Mouse (Mus musculus): ENCODE measurements around the gene Rnf207. TPM values are rescaled to one million over a fixed set of nuclear protein-coding genes. Genes with fewer than 3 reads are reported as not detected.

Rnf207 gene
- polyA plus RNA-seq, 1 experiment from 2014 or later: 10.6 TPM

DNA sequence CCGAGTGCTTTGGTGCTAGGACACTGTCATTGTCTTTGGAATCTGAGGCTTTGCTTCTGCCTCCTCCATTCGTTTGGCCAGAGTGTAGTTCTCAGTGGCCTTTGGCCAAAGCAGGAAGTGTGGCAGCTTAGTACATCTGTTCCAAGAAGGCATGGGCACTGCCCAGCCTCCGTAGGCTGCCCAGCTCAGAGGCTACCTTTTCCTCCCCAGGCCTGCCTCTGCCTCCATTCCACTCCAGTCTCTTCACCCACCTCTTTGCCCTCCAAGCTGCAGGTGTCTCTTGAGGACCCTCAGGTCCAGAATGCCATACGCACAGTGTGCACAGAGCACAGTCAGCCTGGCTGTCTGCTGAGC is 54.6 kb downstream of the Rnf207 start:
- Histone ChIP-seq H3K9ac (ENCODE audit: low read depth, low read length) (no peak overlapping the region), H3K9me3 (ENCODE audit: control insufficient read depth, low read length) (no peaks in the 10 kb centered on the region), H3K4me3 (ENCODE audit: low read length) (no peak overlapping the region), H3K4me2 (ENCODE audit: low read length) (no peak overlapping the region; the same call in 1 of the 2 replicates), H3K4me1 (ENCODE audit: control insufficient read depth, insufficient read depth, low read depth, low read length) (peaks cover 24% of the 10 kb centered on the region), H3K27ac (ENCODE audit: low read depth, low read length) (peak overlapping the region; percentile 29; the same call in 1 of the 2 replicates), H3K27me3 (replicated peaks; ENCODE audit: control insufficient read depth, insufficient read depth, low read length) (no peaks in the 10 kb centered on the region), H3K36me3 (ENCODE audit: control insufficient read depth, insufficient read depth, low read length) (peaks cover 7% of the 10 kb centered on the region)
- no peak for ATAC-seq
- WGBS: 48% methylated on average over 4 of the region's 4 CpGs

- Histone ChIP-seq H3K27me3 (replicated peaks; ENCODE audit: control insufficient read depth, insufficient read depth, low read length) (no peaks in the 10 kb centered on the region), H3K4me1 (ENCODE audit: control insufficient read depth, insufficient read depth, low read depth, low read length) (peaks cover 24% of the 10 kb centered on the region), H3K4me2 (ENCODE audit: low read length) (no peak overlapping the region; the same call in 1 of the 2 replicates), H3K36me3 (ENCODE audit: control insufficient read depth, insufficient read depth, low read length) (peaks cover 7% of the 10 kb centered on the region), H3K27ac (ENCODE audit: low read depth, low read length) (no peak overlapping the region; the same call in 1 of the 2 replicates), H3K9me3 (ENCODE audit: control insufficient read depth, low read length) (no peaks in the 10 kb centered on the region), H3K9ac (ENCODE audit: low read depth, low read length) (no peak overlapping the region), H3K4me3 (ENCODE audit: low read length) (no peak overlapping the region)
- ATAC-seq: no peak
- WGBS: 32% methylated on average over 10 of the region's 10 CpGs
Observed at GRCm38 (mm10) chr4:152263512-152264176, 55.1 kb downstream of the Rnf207 start.

DNA sequence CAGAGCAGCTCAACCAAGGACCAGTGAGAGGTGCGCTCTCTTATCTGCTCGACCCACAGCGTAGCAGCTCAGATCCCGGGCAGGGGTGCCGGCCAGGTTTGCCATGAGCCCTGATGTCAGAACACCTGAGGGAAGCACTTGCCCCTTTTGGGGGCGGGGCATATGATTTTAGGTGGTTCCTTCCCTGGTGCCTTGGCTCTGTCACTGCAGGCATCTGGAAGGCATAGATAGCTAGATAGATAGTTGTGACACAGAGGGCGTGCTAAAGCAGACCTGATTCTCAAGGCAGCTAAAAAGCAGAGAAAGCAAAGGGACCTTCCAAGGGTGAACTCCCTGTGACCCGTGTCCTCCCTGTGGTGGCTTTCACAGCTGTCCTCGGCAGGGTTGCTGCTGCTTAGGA is 55.7 kb downstream of the Rnf207 start:
- Histone ChIP-seq H3K36me3 (ENCODE audit: control insufficient read depth, insufficient read depth, low read length) (peaks cover 7% of the 10 kb centered on the region), H3K9me3 (ENCODE audit: control insufficient read depth, low read length) (no peaks in the 10 kb centered on the region), H3K27ac (ENCODE audit: low read depth, low read length) (no peak overlapping the region), H3K4me3 (ENCODE audit: low read length) (no peak overlapping the region), H3K4me1 (ENCODE audit: control insufficient read depth, insufficient read depth, low read depth, low read length) (peaks cover 24% of the 10 kb centered on the region), H3K9ac (ENCODE audit: low read depth, low read length) (no peak overlapping the region), H3K27me3 (replicated peaks; ENCODE audit: control insufficient read depth, insufficient read depth, low read length) (no peaks in the 10 kb centered on the region), H3K4me2 (ENCODE audit: low read length) (no peak overlapping the region)
- WGBS: 65% methylated on average over 9 of the region's 9 CpGs
- ATAC-seq: no peak

- H3K27ac ChIP-seq (ENCODE audit: low read depth, low read length): no peak overlapping the region
- no peaks in the 10 kb centered on the region for H3K27me3 ChIP-seq (replicated peaks; ENCODE audit: control insufficient read depth, insufficient read depth, low read length)
- H3K4me3 ChIP-seq (ENCODE audit: low read length): no peak overlapping the region
- no peaks in the 10 kb centered on the region for H3K9me3 ChIP-seq (ENCODE audit: control insufficient read depth, low read length)
- 58% methylated on average over 9 of the region's 9 CpGs for WGBS
- H3K9ac ChIP-seq (ENCODE audit: low read depth, low read length): no peak overlapping the region
- ATAC-seq: no peak
- peaks cover 21% of the 10 kb centered on the region for H3K4me1 ChIP-seq (ENCODE audit: control insufficient read depth, insufficient read depth, low read depth, low read length)
- H3K36me3 ChIP-seq (ENCODE audit: control insufficient read depth, insufficient read depth, low read length): peaks cover 7% of the 10 kb centered on the region
- H3K4me2 ChIP-seq (ENCODE audit: low read length): no peak overlapping the region
Observed at GRCm38 (mm10) chr4:152262187-152262586, 56.6 kb downstream of the Rnf207 start.

DNA sequence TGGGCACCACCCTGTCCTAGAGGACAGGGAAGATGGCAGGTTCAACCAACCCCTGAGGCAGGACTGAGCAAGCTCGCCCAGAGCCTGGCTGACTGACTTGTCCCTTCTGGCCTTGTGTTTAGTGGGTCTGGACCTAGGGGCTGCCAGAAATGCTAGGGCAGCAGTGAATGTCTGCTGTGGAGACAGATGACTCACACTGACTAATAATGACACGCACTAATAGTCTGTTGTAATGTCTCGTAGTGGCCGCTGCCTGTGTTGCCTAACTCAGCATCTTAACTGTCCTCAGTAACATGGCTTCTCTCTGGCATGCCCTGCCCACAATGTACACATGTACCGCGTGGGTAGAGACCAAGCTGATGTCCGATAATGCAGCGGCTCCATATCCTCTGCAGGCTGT is 58.3 kb downstream of the Rnf207 start:
- H3K4me2 ChIP-seq (ENCODE audit: low read length): no peak overlapping the region
- peaks cover 7% of the 10 kb centered on the region for H3K36me3 ChIP-seq (ENCODE audit: control insufficient read depth, insufficient read depth, low read length)
- H3K4me3 ChIP-seq (ENCODE audit: low read length): no peak overlapping the region
- H3K9ac ChIP-seq (ENCODE audit: low read depth, low read length): no peak overlapping the region
- no peaks in the 10 kb centered on the region for H3K27me3 ChIP-seq (replicated peaks; ENCODE audit: control insufficient read depth, insufficient read depth, low read length)
- H3K9me3 ChIP-seq (ENCODE audit: control insufficient read depth, low read length): no peaks in the 10 kb centered on the region
- H3K27ac ChIP-seq (ENCODE audit: low read depth, low read length): no peak overlapping the region
- WGBS: 89% methylated on average over 8 of the region's 8 CpGs
- ATAC-seq: no peak
- peaks cover 17% of the 10 kb centered on the region for H3K4me1 ChIP-seq (ENCODE audit: control insufficient read depth, insufficient read depth, low read depth, low read length)

DNA sequence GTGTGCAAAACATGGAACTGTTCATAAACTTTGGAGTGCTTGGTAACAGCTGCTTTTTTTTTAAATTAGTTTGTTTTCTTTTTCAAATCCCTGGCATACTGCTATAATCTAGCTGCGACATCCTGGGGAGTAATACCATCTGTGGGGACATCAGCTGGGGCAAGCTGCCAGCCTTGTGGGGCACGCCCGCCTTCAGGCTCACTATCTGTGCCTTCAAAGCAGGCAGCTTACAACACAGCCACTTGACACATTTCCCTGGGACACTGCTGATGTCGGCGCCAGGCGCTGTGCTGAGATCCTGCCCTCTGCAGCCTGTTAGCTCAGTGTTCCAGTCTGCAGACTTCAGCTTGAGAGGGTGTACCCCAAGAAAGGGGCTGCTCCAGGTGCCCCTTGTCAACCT is 61.7 kb downstream of the Rnf207 start:
- peaks cover 4% of the 10 kb centered on the region; the same call in 1 of the 2 replicates for H3K4me1 ChIP-seq (ENCODE audit: control insufficient read depth, insufficient read depth, low read depth, low read length)
- no peaks in the 10 kb centered on the region for H3K27me3 ChIP-seq (replicated peaks; ENCODE audit: control insufficient read depth, insufficient read depth, low read length)
- no peak overlapping the region for H3K9ac ChIP-seq (ENCODE audit: low read depth, low read length)
- no peaks in the 10 kb centered on the region for H3K9me3 ChIP-seq (ENCODE audit: control insufficient read depth, low read length)
- no peak overlapping the region for H3K27ac ChIP-seq (ENCODE audit: low read depth, low read length)
- no peak for ATAC-seq
- 43% methylated on average over 6 of the region's 6 CpGs for WGBS
- H3K4me3 ChIP-seq (ENCODE audit: low read length): no peak overlapping the region
- no peak overlapping the region for H3K4me2 ChIP-seq (ENCODE audit: low read length)
- peaks cover 19% of the 10 kb centered on the region for H3K36me3 ChIP-seq (ENCODE audit: control insufficient read depth, insufficient read depth, low read length)

Other genes starting within 250 kb of the Rnf207 start
- 13.8 and 16.4 TPM in 2 replicates for gene Plekhg5, start 246.5 kb downstream of the Rnf207 start, polyA plus RNA-seq (2015; fragmentation: Nextera tagmentation; extraction: Ambion mirVana)
- gene Tnfrsf25, start 203.1 kb downstream of the Rnf207 start, polyA plus RNA-seq (2015; fragmentation: Nextera tagmentation; extraction: Ambion mirVana): 0.80 and 1.1 TPM in 2 replicates
- 0.34 and 0.46 TPM in 2 replicates for gene Espn, start 166.6 kb downstream of the Rnf207 start, polyA plus RNA-seq (2015; fragmentation: Nextera tagmentation; extraction: Ambion mirVana)
- not detected in 2 replicates for gene Hes2, start 160.1 kb downstream of the Rnf207 start, polyA plus RNA-seq (2015; fragmentation: Nextera tagmentation; extraction: Ambion mirVana)
- gene Acot7, start 140.9 kb downstream of the Rnf207 start, polyA plus RNA-seq (2015; fragmentation: Nextera tagmentation; extraction: Ambion mirVana): 478 and 542 TPM in 2 replicates
- 15.5 and 16.4 TPM in 2 replicates for gene Gpr153, start 44.8 kb downstream of the Rnf207 start, polyA plus RNA-seq (2015; fragmentation: Nextera tagmentation; extraction: Ambion mirVana)
- 0.11 and 0.50 TPM in 2 replicates for gene Hes3, start 27.3 kb downstream of the Rnf207 start, polyA plus RNA-seq (2015; fragmentation: Nextera tagmentation; extraction: Ambion mirVana)
- gene Icmt, start 21.8 kb downstream of the Rnf207 start, polyA plus RNA-seq (2015; fragmentation: Nextera tagmentation; extraction: Ambion mirVana): 17.2 and 22.2 TPM in 2 replicates
- gene Rpl22, start 6.7 kb upstream of the Rnf207 start, polyA plus RNA-seq (2015; fragmentation: Nextera tagmentation; extraction: Ambion mirVana): 125 and 138 TPM in 2 replicates
- 46.7 and 47.7 TPM in 2 replicates for gene Chd5, start 19.7 kb upstream of the Rnf207 start, polyA plus RNA-seq (2015; fragmentation: Nextera tagmentation; extraction: Ambion mirVana)
- gene Nphp4, start 157.7 kb upstream of the Rnf207 start, polyA plus RNA-seq (2015; fragmentation: Nextera tagmentation; extraction: Ambion mirVana): 5.5 and 6.2 TPM in 2 replicates
- gene Kcnab2, start 158.9 kb upstream of the Rnf207 start, polyA plus RNA-seq (2015; fragmentation: Nextera tagmentation; extraction: Ambion mirVana): 33.2 and 33.5 TPM in 2 replicates